Mouse (Mus musculus) layer of hippocampus, postnatal 36 days (tissue): ENCODE measurements at regions not wholly inside any gene's neighbourhood (a gene's known extent, or its start where the extent isn't known, plus 50 kb on each side); places are given as distances from the start of the nearest gene placed in this dataset.

Source experiments
- DNase-seq, 2 experiments: peaks; one replicate each; pipeline ENCODE4 v3.0.0; 2022

DNA sequence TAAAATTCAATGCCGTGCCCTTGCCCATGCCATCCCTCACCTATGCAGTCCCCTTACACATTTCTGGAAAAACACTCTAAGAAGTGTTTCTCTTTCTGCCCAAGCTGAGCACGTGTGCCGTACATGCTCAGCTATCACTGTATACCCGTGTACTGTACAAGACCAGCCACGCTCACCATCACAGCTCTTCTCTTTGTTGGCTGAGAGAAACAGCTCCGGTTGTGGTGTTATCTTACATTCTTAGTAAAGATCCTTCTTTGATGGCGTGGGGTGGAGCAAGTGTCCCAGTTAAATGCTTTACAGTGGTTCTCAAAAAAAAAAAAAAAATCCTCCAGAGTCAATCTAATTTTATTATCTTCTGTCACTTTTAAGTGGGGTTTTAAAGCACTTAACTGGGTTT, 215.1 kb upstream of the Ccdc122 start:
- DNase-seq, result no peak

DNA sequence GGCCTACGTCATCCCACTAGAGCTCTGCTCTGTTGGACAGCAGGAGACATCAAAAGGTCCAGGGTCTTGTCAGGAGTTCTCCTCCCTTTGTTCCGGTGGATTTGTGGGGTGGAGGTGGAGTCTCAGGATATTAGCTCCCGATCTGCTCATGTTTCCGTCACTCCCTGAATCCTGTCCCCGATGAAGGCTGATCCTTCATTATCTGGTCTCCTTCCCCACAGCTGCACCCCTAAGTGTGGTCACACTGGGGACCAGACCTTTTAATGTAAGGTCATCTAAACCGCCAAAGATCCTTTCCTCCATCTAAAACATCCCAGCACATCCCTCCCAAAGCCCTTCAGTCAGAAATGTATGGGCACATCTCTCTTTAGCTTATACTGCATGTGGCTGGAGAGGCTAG, 215.6 kb upstream of the Ccdc122 start:
- no peak for DNase-seq

- DNase-seq, result peak; percentile 73 to 79
Measured at GRCm38 (mm10) chr14:76819690-76820089, 216.9 kb upstream of the Ccdc122 start.

DNA sequence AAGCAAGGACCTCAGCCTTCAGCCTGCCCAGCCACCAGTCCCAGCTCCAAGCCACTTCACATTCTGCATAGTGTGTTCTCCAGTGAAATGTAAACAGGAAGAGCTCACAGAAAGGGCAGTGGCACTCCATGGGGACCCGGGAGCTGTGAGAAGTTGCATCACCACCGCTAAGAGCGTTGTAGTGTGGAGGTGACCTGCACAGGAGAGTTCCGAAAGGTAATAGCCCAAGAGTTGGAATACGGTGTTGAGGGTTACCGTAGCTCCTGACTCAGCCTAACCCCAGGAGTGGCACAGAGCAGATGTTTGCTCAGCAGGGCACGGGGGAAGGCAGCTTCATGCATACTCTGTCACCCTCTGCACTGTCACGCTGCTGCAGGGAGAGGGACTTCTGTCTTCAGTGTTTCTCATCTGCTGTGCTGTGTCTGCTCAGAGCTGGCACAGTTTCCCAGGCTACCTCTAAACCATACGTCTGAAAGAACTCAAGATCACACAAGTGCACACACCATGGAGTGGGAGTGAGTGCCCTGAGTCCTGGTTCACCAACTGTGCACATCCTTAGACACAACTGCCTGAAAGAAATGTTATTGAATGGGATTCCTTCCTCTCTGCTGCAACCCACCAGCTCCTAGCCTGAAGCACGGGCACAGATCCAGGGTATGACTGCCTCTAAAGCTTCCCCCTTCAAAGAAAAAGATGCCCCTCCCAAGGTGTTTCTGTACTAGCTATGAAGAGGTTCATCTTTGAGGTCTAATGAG, 218.1 kb upstream of the Ccdc122 start:
- DNase-seq, result peak in 1 of 2 experiments; percentile 17

- DNase-seq, result no peak
Measured at GRCm38 (mm10) chr14:76817189-76817772, 219.3 kb upstream of the Ccdc122 start.

- DNase-seq, result no peak
Measured at GRCm38 (mm10) chr14:76816666-76817065, 219.9 kb upstream of the Ccdc122 start.

DNA sequence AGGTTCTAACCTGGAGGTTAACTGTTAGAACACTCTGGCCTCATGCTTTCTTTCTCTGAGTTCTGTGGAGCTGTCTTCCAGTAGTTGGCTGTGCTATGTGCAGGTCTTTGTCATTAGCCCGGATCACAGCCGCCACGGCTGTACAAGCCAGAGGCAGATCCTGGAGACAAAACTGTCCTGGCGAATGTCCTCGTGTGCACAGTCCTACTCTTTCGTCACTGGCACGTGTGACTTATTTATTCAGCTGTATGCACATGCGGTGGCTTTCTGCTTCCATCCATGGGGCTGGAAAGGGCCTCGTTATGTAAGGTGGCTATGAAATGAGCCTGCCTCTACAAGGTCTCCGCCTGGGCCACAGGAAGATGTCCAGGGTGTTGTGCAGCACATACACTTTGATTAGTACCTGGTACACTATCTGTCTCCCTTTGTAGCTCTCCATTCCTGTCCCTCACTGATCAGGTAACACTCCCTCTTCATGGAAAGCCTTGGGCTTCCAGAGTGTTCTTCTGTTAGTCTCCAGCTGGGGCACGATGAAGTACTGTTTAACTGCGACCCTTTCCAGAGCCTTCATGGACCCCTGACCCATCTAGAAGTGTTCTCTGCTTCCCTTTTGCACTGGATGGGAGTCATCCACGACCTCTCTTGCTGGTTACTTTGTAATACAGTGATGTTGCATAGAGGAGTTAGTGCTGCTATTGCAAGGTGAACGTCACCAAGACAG, 224.3 kb upstream of the Ccdc122 start:
- no peak for DNase-seq

DNA sequence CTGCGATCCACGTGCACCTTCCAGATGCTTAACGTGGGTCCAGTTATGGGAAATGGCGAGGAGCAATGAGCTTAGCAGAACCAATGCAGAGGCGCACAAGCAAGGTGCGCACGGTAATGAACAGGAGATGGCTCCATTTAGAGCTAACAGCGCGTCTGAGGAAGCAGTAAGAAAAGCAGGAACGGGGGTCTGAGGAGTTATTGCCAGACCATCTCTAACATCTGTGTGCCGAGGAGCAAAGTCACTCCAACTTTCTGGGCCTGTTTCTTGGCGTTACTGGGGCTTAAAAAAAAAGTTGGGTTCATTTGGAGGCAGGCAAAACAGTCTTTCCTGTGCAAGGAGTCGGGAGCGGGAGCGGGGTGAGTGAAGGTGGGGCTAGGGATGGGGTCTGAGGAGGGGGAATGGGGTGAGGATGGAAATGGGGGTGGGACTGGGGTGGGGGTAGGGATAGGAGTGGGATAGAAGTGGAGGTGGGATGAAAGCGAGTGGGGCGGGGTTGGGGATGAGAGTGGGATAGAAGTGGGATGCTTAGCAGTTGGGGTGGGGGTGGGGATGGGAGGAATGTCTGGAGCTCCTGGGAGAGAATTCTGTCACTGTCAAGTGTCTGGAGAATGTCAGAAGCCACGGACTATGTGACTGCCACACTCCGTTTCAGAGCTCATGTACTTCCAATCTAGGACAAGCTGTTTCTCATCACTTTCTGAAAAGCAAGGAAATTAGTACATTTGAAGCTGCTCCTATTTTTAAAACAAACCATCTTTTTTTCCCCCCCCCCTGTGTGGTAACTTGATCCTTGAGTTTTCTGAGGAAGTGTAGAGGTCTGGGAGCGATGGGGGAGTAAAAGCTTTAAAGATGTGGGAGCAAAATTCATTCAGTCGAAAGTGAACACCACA, 225.6 kb upstream of the Ccdc122 start:
- DNase-seq, result no peak

DNA sequence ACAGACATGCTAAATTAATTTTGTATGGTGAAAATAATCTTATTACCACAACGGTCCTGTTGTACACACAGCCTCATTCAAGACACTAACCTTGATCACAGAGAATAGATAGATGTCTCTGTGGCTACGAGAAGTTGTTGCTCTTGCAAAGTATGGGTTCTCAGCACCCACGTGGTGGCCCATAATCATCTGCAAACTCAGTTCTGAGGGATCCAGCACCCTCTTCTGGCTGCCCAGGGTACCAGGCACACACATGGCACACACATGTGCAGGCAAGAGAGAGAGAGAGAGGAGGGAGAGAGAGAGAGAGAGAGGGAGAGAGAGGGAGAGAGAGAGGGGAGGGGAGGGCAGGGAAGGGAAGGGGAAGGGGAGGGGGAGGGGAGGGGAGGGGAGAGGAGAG, 226.5 kb upstream of the Ccdc122 start:
- DNase-seq, result no peak

GRCm38 (mm10) chr14:76809411-76809810, 227.2 kb upstream of the Ccdc122 start:
- DNase-seq, result no peak

GRCm38 (mm10) chr14:76805151-76805785, 231.3 kb upstream of the Ccdc122 start:
- no peak for DNase-seq

GRCm38 (mm10) chr14:76804447-76805150, 232.0 kb upstream of the Ccdc122 start:
- DNase-seq, result no peak

GRCm38 (mm10) chr14:76800181-76800580, 236.4 kb upstream of the Ccdc122 start:
- no peak for DNase-seq

DNA sequence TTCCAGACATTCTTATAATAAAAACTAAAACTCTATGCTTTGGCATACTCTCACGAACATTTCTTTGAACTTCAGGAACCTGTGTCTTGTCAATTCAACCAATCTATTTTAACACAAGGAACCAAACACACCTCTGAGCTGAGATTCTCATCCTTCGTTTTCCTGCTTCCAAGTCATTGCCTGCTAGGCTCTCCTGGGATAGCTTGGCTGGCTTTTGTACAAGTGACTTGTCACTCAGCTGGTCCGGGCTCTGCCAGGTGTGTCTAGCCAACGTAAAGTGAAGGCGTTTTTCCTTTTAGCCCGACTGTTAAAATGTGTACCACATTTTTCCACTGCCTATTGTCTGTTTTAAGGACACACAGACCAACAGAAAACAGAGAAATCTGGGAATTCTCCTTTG, 236.8 kb upstream of the Ccdc122 start:
- DNase-seq, result no peak

GRCm38 (mm10) chr14:76798925-76799428, 237.6 kb upstream of the Ccdc122 start:
- DNase-seq, result no peak

DNA sequence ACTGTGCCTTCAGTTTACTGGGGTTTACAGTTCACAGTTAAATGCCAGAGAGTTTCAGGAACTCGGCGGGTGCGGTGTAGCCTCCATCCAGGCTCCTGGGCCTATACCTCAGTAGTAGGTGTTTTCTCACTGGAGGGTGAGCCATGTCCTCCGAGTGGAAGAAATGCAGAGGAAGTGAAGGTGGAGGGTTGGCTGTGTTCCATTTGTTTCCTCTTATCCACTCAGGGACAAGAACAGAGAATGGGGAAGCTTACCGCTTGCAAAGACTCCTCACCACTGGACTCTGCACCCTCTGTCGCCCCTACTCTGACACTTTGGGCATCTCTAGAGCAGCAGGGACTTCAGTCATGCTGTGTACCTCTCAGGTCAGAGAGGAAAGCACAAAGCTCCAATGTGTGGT, 238.1 kb upstream of the Ccdc122 start:
- DNase-seq, result no peak

GRCm38 (mm10) chr14:76797518-76797917, 239.1 kb upstream of the Ccdc122 start:
- no peak for DNase-seq

GRCm38 (mm10) chr14:76791811-76792571, 235.3 kb upstream of the Serp2 start:
- peak; percentile 61 to 63 for DNase-seq

DNA sequence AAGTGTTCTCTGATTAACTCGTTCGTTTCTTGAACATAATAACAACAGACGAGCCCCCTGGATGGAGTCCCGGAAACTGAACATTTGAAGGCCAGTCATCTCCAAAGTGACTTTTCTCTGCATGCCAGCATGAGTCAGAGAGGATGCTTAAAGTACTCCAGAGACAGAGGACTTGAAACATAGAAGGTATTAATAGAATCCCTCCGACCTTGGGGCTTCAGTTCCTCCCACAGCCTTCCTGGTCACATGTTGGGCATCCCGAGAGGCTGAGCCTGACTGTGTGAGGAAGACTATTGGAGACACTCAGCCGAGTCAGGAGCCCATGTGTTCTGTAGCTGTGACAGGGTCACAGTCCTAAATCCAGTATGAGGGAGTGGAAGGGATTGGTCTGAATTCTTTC, 232.7 kb upstream of the Serp2 start:
- DNase-seq, result no peak

- DNase-seq, result no peak
Measured at GRCm38 (mm10) chr14:76787601-76788000, 230.9 kb upstream of the Serp2 start.

DNA sequence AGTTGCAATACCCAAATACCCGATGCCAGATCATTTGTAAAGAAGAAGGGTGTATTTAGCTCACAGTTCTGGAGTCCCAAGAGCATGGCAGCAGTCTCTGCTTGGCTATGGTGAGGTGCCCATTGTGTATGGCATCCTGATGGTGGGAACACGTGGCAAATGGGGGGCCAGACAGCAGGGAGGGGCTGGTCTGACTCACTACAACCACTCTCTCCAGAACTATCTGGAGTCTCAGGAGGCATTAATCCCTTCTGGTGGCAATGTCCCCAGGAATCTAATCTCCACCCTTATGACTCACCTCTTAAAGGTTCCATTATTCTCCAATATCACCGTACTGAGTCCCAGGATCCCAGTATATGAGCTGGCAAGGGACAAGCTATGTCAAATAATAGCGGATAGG, 229.5 kb upstream of the Serp2 start:
- DNase-seq, result no peak
